Mouse (Mus musculus) lung, postnatal 0 days (tissue): ENCODE measurements at regions not wholly inside any gene's neighbourhood (a gene's known extent, or its start where the extent isn't known, plus 50 kb on each side); places are given as distances from the start of the nearest gene placed in this dataset.

Experiments
- CTCF ChIP-seq: IDR thresholded peaks from 2 replicates; pipeline ENCODE4 v1.5.1; 2016; ENCODE audit warnings: antibody characterized with exemption, mild to moderate bottlenecking
- EP300 ChIP-seq: IDR thresholded peaks from 2 replicates; pipeline ENCODE4 v1.6.1; 2016; ENCODE audit warnings: antibody characterized with exemption, mild to moderate bottlenecking, control low read depth

- TF ChIP-seq CTCF: no peak
- TF ChIP-seq EP300: no peak
Observed at GRCm38 (mm10) chr4:69870638-69871037, 539.6 kb downstream of the Cdk5rap2 start.
